13 mouse cellular contexts compared by ENCODE assay signal in the genomic region with DNA sequence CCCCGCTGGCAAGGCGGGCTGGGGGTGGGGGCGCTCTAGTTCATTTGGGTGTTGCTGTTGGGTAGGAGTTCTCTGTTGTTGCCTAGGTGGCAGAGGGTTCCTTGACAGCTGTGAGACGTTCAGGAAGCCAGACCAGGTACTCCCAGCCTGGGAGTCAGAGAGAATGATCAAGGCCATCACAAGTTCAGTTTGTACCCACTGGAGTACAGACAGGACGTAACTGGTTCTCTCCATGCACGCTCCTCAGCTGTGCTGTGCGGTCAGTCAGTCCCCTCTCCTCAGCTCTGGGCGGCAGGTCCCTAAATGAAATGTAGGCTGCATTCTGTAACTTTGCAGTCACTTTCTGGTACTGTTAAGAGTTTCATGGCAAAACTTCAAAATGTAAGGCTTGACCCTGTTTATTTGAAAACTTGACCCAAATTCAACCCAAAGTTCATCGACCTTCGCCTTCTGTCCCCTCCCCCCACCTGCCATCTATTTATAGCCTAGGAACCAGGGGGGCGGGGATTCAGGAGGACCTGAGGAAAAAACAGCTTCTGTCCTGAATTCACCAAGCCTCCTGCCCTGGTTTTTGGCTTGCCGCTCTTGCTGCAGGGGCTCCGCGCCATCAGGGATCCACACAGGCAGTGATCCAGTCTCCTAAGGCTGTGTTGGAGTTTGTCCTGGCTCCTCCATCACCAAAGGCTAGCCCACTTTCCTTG. TPM values are rescaled to one million over a fixed set of nuclear protein-coding genes. Genes with fewer than 3 reads are reported as not detected.
DNase-seq lines count a peak whose midpoint lies in the region; ATAC-seq and TF ChIP-seq lines count a peak whose summit lies in the region.
"Had no signal": no experiment of that assay in that cellular context is flagged by ENCODE, and none has a peak within 500 bp of the region (broad histone marks: within the 10 kb centered on the region; RNA-seq: fewer than 3 reads in every experiment).

No protein-coding gene starts in this region.

- no peaks in the 10 kb centered on the region for H3K27me3 ChIP-seq in heart, adult 2 months (ENCODE audit: control insufficient read depth, insufficient read depth, low read length)
- H3K27me3 ChIP-seq in liver, postnatal 0 days (ENCODE audit: insufficient read depth, low read length) = no peaks in the 10 kb centered on the region
- H3K27me3 ChIP-seq: intestine, embryonic 15.5 days; limb, embryonic 13.5 days; Patski had no signal

- no peak overlapping the region for H3K4me3 ChIP-seq in heart, adult 2 months
- no peak overlapping the region for H3K4me3 ChIP-seq in liver, postnatal 0 days (ENCODE audit: low read depth, low read length)
- H3K4me3 ChIP-seq: intestine, embryonic 15.5 days; limb, embryonic 13.5 days had no signal

- peak overlapping the region; percentile 47; the same call in 1 of the 2 replicates for H3K27ac ChIP-seq in heart, adult 2 months
- peak overlapping the region; percentile 34; the same call in 1 of the 2 replicates for H3K27ac ChIP-seq in liver, postnatal 0 days (ENCODE audit: low read depth)
- H3K27ac ChIP-seq: intestine, embryonic 15.5 days; limb, embryonic 13.5 days had no signal

- H3K79me2 ChIP-seq in heart, adult 2 months (replicated peaks; ENCODE audit: control insufficient read depth, insufficient read depth, low read length) = no peaks in the 10 kb centered on the region

- peak; percentile 21 to 35 for DNase-seq in heart, adult 2 months
- no peak for DNase-seq in heart, adult 9 months (ENCODE audit: low spot score in 2 of 2)
- peak; percentile 50 for DNase-seq in retina, postnatal 1 day
- DNase-seq in retina, embryonic 14.5 days (ENCODE audit: low spot score) = no peak
- peak; percentile 75 for DNase-seq in kidney, adult 8-10 months
- peak; percentile 41 for DNase-seq in liver, postnatal 0 days
- no peak for DNase-seq in lung, postnatal 14 days
- DNase-seq in ovary, postnatal 14 days (ENCODE audit: low spot score) = no peak
- DNase-seq: adrenal gland, postnatal 36 days had no signal

- whole genome bisulfite sequencing in heart, adult 2 months = 58% methylated on average over 14 of the region's 14 CpGs
- 61% methylated on average over 14 of the region's 14 CpGs for WGBS in liver, postnatal 0 days (ENCODE audit: insufficient replicate concordance)

- no peak for TF ChIP-seq EP300 in heart, adult 2 months (IDR thresholded peaks at IDR 0.05; ENCODE audit: insufficient read depth, low read depth, low read length)
- 0 out of 2 replicates have a peak, but pooled peaks have one; percentile 15 for TF ChIP-seq EP300 in liver, postnatal 0 days (IDR thresholded peaks at IDR 0.05; ENCODE audit: low read depth)

- no peak for TF ChIP-seq POLR2A in heart, adult 2 months (IDR thresholded peaks at IDR 0.05; ENCODE audit: insufficient read depth, low read depth, low read length)

- no peak for TF ChIP-seq CTCF in heart, adult 2 months (IDR thresholded peaks at IDR 0.05)
- TF ChIP-seq CTCF in liver, postnatal 0 days (IDR thresholded peaks at IDR 0.05; ENCODE audit: low read depth) = no peak

- intact Hi-C loops in heart, adult 2 months (cut with DNase I) = no loop called here

- H3K4me2 ChIP-seq in liver, postnatal 0 days (ENCODE audit: low read depth, low read length) = no peak overlapping the region; the same call in 1 of the 2 replicates
- H3K4me2 ChIP-seq: intestine, embryonic 15.5 days; limb, embryonic 13.5 days had no signal

- no peaks in the 10 kb centered on the region for H3K9me3 ChIP-seq in liver, postnatal 0 days (ENCODE audit: low read length)
- H3K9me3 ChIP-seq: intestine, embryonic 15.5 days; limb, embryonic 13.5 days had no signal

- peaks cover 22% of the 10 kb centered on the region for H3K4me1 ChIP-seq in heart, adult 2 months (ENCODE audit: control insufficient read depth, insufficient read depth, low read length)
- H3K4me1 ChIP-seq in liver, postnatal 0 days (ENCODE audit: insufficient read depth) = peaks cover 24% of the 10 kb centered on the region

- ATAC-seq in liver, postnatal 0 days = peak; percentile 63
- ATAC-seq: CD4-positive, CD25-positive, alpha-beta regulatory T cell, adult 4 months; intestine, embryonic 15.5 days; Patski had no signal

- no peaks in the 10 kb centered on the region for H3K36me3 ChIP-seq in heart, adult 2 months (ENCODE audit: control insufficient read depth, insufficient read depth, low read length)
- no peaks in the 10 kb centered on the region for H3K36me3 ChIP-seq in liver, postnatal 0 days (replicated peaks; ENCODE audit: insufficient read depth, low read length)
- H3K36me3 ChIP-seq: intestine, embryonic 15.5 days; limb, embryonic 13.5 days had no signal

- H3K9ac ChIP-seq in heart, adult 2 months (ENCODE audit: low read depth, low read length) = no peak overlapping the region
- H3K9ac ChIP-seq in liver, postnatal 0 days (replicated peaks) = no peak overlapping the region
- H3K9ac ChIP-seq: intestine, embryonic 15.5 days; limb, embryonic 13.5 days had no signal

RNA-seq across cellular contexts. Expression of gene Angptl2, which starts 15.4 kb away (rescaled TPM):
- total RNA-seq in heart, adult 2 months (2021) = 10 to 100 TPM; 45.3 to 46.2 TPM
- polyA plus RNA-seq in heart, adult 2 months (2012; rRNA removed) = 91.4 and 128 TPM in 2 replicates
- 3.8 and 4.4 TPM in 2 replicates for polyA plus RNA-seq in liver, postnatal 0 days (2015; fragmentation: Nextera tagmentation; extraction: Ambion mirVana)

Comparison
In these comparisons a context has a peak if more than half of its experiments do, and no peak if none do; other contexts are left out.
1. DNase-seq: peak in heart, adult 2 months (2 of 2), retina, postnatal 1 day (single experiment), kidney, adult 8-10 months (2 of 2) and liver, postnatal 0 days (single experiment); none in heart, adult 9 months (0 of 2), retina, embryonic 14.5 days (single experiment), lung, postnatal 14 days (single experiment) and ovary, postnatal 14 days (single experiment).
2. RNA of gene Angptl2, which starts 15.4 kb away (polyA plus RNA-seq): 91.4 to 128 TPM in heart, adult 2 months; 3.8 to 4.4 TPM in liver, postnatal 0 days; every median in the first group is over 10 times any median in the second.